Mouse (Mus musculus) forebrain, embryonic 15.5 days (tissue): ENCODE data around the gene Crtc3. TPM values are rescaled to one million over a fixed set of nuclear protein-coding genes. Genes with fewer than 3 reads are reported as not detected.

Source experiments
- ATAC-seq: fragments of 200-750 bp; cut with Nextera tagmentation; replicated peaks from 2 replicates; pipeline ENCODE4 v1.8.0; 2017; ENCODE audit warnings: mild to moderate bottlenecking, moderate TSS enrichment, moderate library complexity
- H3K27ac ChIP-seq: fragments of 300-500 bp; sonication (generic); replicated peaks from 2 replicates; pipeline ENCODE4 v1.5.1; 2015; ENCODE audit warnings: mild to moderate bottlenecking, inconsistent platforms
- H3K27me3 ChIP-seq: fragments of 300-500 bp; sonication (generic); 2 replicates; pipeline ENCODE4 v1.6.1; 2015; ENCODE audit warnings: inconsistent platforms
- H3K36me3 ChIP-seq: fragments of 300-500 bp; sonication (generic); 2 replicates; pipeline ENCODE4 v1.6.1; 2015; ENCODE audit warnings: mild to moderate bottlenecking, inconsistent platforms
- H3K4me1 ChIP-seq: fragments of 300-500 bp; sonication (generic); 2 replicates; pipeline ENCODE4 v1.6.1; 2015; ENCODE audit warnings: inconsistent platforms
- H3K4me2 ChIP-seq: fragments of 300-500 bp; sonication (generic); replicated peaks from 2 replicates; pipeline ENCODE4 v1.6.1; 2015; ENCODE audit warnings: mild to moderate bottlenecking, inconsistent platforms
- H3K4me3 ChIP-seq: fragments of 300-500 bp; sonication (generic); 2 replicates; pipeline ENCODE4 v1.5.1; 2015; ENCODE audit warnings: mild to moderate bottlenecking, inconsistent platforms
- H3K9ac ChIP-seq: fragments of 300-500 bp; sonication (generic); replicated peaks from 2 replicates; pipeline ENCODE4 v1.6.1; 2015; ENCODE audit warnings: mild to moderate bottlenecking, inconsistent platforms
- H3K9me3 ChIP-seq: fragments of 300-500 bp; sonication (generic); 2 replicates; pipeline ENCODE4 v1.6.1; 2016; ENCODE audit warnings: inconsistent platforms
- WGBS: fragments of 180-500 bp; shearing (Covaris S2); methylation state at CpG from one replicate; pipeline ENCODE4 v1.1.7; 2015; ENCODE audit warnings: mixed read lengths; 5-methylcytosine and 5-hydroxymethylcytosine counted together
- polyA plus RNA-seq: library from polyadenylated mRNA; unstranded; fragments of >200 nt; fragmentation: Nextera tagmentation; extraction: Ambion mirVana; gene quantifications from 2 replicates; pipeline ENCODE4 v1.2.1, GENCODE M21; 2015

Crtc3 gene
- polyA plus RNA-seq, 1 experiment from 2014 or later: 17.0 TPM

DNA sequence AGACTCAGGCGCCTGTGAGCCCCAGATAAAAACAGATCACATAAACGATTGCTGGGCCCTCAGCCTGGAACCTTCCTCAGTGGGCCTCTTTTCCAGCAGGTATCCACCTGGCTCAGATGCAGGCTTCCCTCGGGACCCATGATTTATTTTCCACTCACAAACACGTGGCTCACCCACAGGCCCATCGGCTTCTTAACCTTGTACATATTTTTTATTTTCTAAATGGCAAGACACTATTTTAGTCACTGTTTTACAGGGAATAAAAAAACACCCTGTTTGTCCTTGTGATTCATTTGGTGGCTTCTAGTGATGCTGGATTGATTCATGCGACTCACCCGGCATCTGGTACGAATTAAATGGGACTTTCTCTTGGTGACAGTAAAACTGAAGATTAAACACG, 127.4 kb downstream of the Crtc3 start:
- no peak overlapping the region for H3K9ac ChIP-seq
- no peaks in the 10 kb centered on the region for H3K9me3 ChIP-seq
- no peak overlapping the region for H3K27ac ChIP-seq
- no peaks in the 10 kb centered on the region for H3K36me3 ChIP-seq
- H3K27me3 ChIP-seq: no peaks in the 10 kb centered on the region
- no peaks in the 10 kb centered on the region for H3K4me1 ChIP-seq
- H3K4me3 ChIP-seq: no peak overlapping the region
- no peak overlapping the region for H3K4me2 ChIP-seq
- WGBS: 86% methylated on average over 9 of the region's 9 CpGs
- ATAC-seq: no peak

GRCm38 (mm10) chr7:80558572-80558971, 130.1 kb downstream of the Crtc3 start:
- Histone ChIP-seq H3K27me3 (no peaks in the 10 kb centered on the region), H3K4me2 (no peak overlapping the region), H3K9me3 (no peaks in the 10 kb centered on the region), H3K9ac (no peak overlapping the region), H3K4me1 (no peaks in the 10 kb centered on the region), H3K4me3 (no peak overlapping the region), H3K36me3 (no peaks in the 10 kb centered on the region), H3K27ac (no peak overlapping the region)
- no peak for ATAC-seq
- 53% methylated on average over 5 of the region's 5 CpGs for WGBS

- 69% methylated on average over 8 of the region's 8 CpGs for WGBS
- no peak for ATAC-seq
- no peak overlapping the region for H3K9ac ChIP-seq
- no peaks in the 10 kb centered on the region for H3K36me3 ChIP-seq
- H3K9me3 ChIP-seq: no peaks in the 10 kb centered on the region
- no peaks in the 10 kb centered on the region for H3K27me3 ChIP-seq
- no peaks in the 10 kb centered on the region for H3K4me1 ChIP-seq
- no peak overlapping the region for H3K4me2 ChIP-seq
- H3K4me3 ChIP-seq: no peak overlapping the region
- H3K27ac ChIP-seq: no peak overlapping the region
Measured at GRCm38 (mm10) chr7:80558101-80558500, 130.6 kb downstream of the Crtc3 start.

GRCm38 (mm10) chr7:80557161-80557560, 131.5 kb downstream of the Crtc3 start:
- no peak for ATAC-seq
- WGBS: 77% methylated on average over 4 of the region's 4 CpGs
- no peak overlapping the region for H3K27ac ChIP-seq
- H3K9ac ChIP-seq: no peak overlapping the region
- H3K4me2 ChIP-seq: no peak overlapping the region
- no peaks in the 10 kb centered on the region for H3K27me3 ChIP-seq
- no peaks in the 10 kb centered on the region for H3K9me3 ChIP-seq
- H3K4me3 ChIP-seq: no peak overlapping the region
- no peaks in the 10 kb centered on the region for H3K36me3 ChIP-seq
- H3K4me1 ChIP-seq: no peaks in the 10 kb centered on the region

DNA sequence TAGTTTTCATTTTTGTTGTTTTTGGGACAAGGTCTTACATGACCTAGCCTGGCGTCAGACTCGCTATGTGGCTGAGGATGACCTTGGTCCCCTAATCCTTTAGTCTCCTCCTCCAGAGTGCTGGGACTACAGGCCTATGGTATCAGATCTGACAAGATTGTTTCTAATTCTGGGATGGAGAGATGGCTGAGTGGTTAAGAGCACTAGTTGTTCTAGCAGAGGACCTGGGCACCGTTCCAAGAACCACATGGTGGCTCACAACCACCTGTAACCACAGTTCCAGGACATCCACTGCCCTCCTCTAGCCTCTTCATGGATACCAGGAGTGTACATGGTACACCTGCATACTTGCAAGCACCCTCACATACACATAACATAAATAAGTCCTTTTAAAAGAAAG, 132.5 kb downstream of the Crtc3 start:
- Histone ChIP-seq H3K27ac (no peak overlapping the region), H3K36me3 (no peaks in the 10 kb centered on the region), H3K4me1 (no peaks in the 10 kb centered on the region), H3K4me3 (no peak overlapping the region), H3K4me2 (no peak overlapping the region), H3K27me3 (no peaks in the 10 kb centered on the region), H3K9me3 (no peaks in the 10 kb centered on the region), H3K9ac (no peak overlapping the region)
- WGBS: 83% methylated on average over 3 of the region's 3 CpGs
- no peak for ATAC-seq

DNA sequence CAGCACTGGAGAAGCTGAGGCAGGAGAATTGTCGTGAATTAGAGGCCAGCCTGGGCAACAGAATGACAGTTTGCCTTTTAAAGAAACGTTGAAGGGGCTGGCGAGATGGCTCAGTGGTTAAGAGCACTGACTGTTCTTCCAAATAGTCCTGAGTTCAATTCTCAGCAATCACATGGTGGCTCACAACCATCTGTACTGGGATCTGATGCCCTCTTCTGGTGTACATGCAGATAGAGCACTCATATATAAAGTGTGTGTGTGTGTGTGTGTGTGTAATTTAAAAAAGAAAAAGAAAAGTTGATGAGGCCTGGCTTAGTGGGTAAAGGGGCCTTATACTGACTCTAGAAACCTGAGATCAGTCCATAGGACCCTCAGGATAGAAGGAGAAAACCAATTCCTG, 133.5 kb downstream of the Crtc3 start:
- H3K36me3 ChIP-seq: no peaks in the 10 kb centered on the region
- no peaks in the 10 kb centered on the region for H3K27me3 ChIP-seq
- WGBS: 74% methylated on average over 3 of the region's 3 CpGs
- no peak for ATAC-seq
- no peak overlapping the region for H3K9ac ChIP-seq
- no peak overlapping the region for H3K4me3 ChIP-seq
- no peaks in the 10 kb centered on the region for H3K9me3 ChIP-seq
- H3K4me2 ChIP-seq: no peak overlapping the region
- peak overlapping the region; percentile 12; the same call in 1 of the 2 replicates for H3K27ac ChIP-seq
- H3K4me1 ChIP-seq: no peaks in the 10 kb centered on the region

GRCm38 (mm10) chr7:80554180-80555021, 134.3 kb downstream of the Crtc3 start:
- no peak overlapping the region for H3K4me2 ChIP-seq
- H3K9ac ChIP-seq: no peak overlapping the region
- ATAC-seq: no peak
- no peak overlapping the region for H3K4me3 ChIP-seq
- no peaks in the 10 kb centered on the region for H3K4me1 ChIP-seq
- no peaks in the 10 kb centered on the region for H3K27me3 ChIP-seq
- H3K27ac ChIP-seq: peak overlapping the region; percentile 12; the same call in 1 of the 2 replicates
- 78% methylated on average over 22 of the region's 22 CpGs for WGBS
- no peaks in the 10 kb centered on the region for H3K9me3 ChIP-seq
- H3K36me3 ChIP-seq: no peaks in the 10 kb centered on the region

DNA sequence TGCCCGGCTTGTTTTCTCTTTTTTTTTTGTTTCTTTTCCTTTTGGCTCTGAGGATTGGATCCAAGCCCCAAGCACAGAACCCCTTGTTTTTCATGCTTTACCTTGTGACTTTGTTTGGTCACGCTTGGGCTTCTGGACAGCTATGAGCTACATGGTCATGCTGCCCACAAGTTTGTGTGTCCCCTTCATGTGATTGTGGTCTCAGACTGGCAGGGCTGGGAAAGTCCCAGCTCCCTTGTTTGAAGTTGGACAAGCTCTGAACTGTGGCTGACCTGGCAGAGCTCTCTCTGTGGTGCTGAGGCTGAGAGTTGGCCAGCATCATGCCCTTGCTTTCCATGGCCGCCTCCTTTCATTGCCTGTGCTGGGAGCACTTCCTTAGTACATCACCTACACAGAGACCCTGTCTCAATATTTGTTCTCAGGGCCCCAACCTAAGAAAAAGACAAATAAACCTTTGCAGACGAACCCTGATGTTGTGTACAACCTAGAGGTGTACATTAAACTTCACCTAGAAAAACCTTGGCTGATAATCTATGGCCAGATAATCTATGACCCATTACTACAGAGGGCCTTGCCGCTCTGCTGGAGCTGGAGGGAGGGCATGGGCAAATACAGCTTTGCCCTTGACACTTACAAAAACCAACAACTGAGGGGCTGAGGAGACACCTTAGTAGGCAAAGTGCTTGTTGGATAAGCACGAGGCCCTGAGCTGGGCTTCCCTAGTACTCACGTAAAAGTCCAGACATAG, 140.0 kb downstream of the Crtc3 start:
- no peak overlapping the region for H3K4me2 ChIP-seq
- no peaks in the 10 kb centered on the region for H3K36me3 ChIP-seq
- no peaks in the 10 kb centered on the region for H3K4me1 ChIP-seq
- H3K27me3 ChIP-seq: no peaks in the 10 kb centered on the region
- no peak overlapping the region for H3K4me3 ChIP-seq
- no peak overlapping the region for H3K9ac ChIP-seq
- H3K27ac ChIP-seq: no peak overlapping the region
- 82% methylated on average over 7 of the region's 7 CpGs for WGBS
- H3K9me3 ChIP-seq: no peaks in the 10 kb centered on the region
- ATAC-seq: no peak

DNA sequence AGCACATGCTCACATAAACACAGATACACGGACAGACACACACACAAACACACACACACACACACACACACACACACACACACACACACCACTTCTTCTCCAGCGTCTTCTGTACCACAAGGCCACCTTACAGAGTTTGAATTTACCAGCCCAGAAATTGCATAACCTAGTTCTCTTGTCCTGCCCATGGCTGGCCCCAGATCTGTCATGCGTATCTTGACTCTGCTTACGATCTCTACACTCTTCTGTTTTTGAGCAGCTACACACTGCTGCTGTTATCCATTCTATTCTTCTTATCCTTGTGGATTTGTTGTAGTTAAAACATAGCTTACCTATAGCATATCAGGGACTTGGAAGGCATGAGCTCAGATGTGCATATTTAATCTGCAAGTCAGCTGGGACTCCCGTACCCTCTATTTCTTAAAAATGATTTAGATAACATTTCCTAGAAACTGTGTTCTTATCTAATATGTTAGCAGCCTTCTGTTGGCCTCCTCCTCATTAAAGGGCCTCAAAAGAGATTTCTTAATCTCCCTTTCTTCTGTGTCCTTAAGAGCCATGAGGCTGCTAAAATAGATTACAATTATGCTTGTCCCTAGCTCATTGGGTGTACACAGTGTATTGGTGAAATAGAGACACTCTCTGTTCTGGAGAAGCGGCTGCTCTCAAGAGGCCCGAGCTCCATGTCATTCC, 146.4 kb downstream of the Crtc3 start:
- H3K4me1 ChIP-seq: no peaks in the 10 kb centered on the region
- no peak overlapping the region for H3K27ac ChIP-seq
- H3K4me2 ChIP-seq: no peak overlapping the region
- H3K4me3 ChIP-seq: no peak overlapping the region
- H3K9ac ChIP-seq: no peak overlapping the region
- H3K36me3 ChIP-seq: no peaks in the 10 kb centered on the region
- H3K9me3 ChIP-seq: no peaks in the 10 kb centered on the region
- WGBS: 80% methylated on average over 7 of the region's 7 CpGs
- ATAC-seq: no peak
- no peaks in the 10 kb centered on the region for H3K27me3 ChIP-seq

- Histone ChIP-seq H3K9me3 (no peaks in the 10 kb centered on the region), H3K4me1 (no peaks in the 10 kb centered on the region), H3K27ac (no peak overlapping the region), H3K9ac (no peak overlapping the region), H3K4me2 (no peak overlapping the region), H3K27me3 (no peaks in the 10 kb centered on the region), H3K4me3 (no peak overlapping the region), H3K36me3 (no peaks in the 10 kb centered on the region)
- ATAC-seq: no peak
- WGBS: 68% methylated on average over 5 of the region's 5 CpGs
Measured at GRCm38 (mm10) chr7:80539581-80539980, 149.1 kb downstream of the Crtc3 start.
